Mouse (Mus musculus) frontal cortex, postnatal 36 days (tissue): ENCODE data around the gene Lhx3.

ENCODE experiments used
- DNase-seq, 2 experiments: peaks; one replicate each; pipeline ENCODE4 v3.0.0; 2022; ENCODE audit warnings: low spot score in 2 of 2

Lhx3 gene

GRCm38 (mm10) chr2:26202849-26203475 is 5.1 kb downstream of the Lhx3 start:
- peak; percentile 37 to 39 for DNase-seq

- DNase-seq, result no peak
Observed at GRCm38 (mm10) chr2:26201926-26202848, 5.9 kb downstream of the Lhx3 start.

GRCm38 (mm10) chr2:26198488-26198887 is 9.6 kb downstream of the Lhx3 start:
- DNase-seq, result no peak

GRCm38 (mm10) chr2:26194552-26195339 is 13.3 kb downstream of the Lhx3 start:
- DNase-seq, result no peak

GRCm38 (mm10) chr2:26188517-26188916 is 19.6 kb downstream of the Lhx3 start:
- no peak for DNase-seq

GRCm38 (mm10) chr2:26184352-26184751 is 23.7 kb downstream of the Lhx3 start:
- DNase-seq, result no peak

GRCm38 (mm10) chr2:26182646-26183045 is 25.4 kb downstream of the Lhx3 start:
- no peak for DNase-seq

GRCm38 (mm10) chr2:26177189-26177588 is 30.9 kb downstream of the Lhx3 start:
- DNase-seq, result no peak

- no peak for DNase-seq
Observed at GRCm38 (mm10) chr2:26176731-26177130, 31.4 kb downstream of the Lhx3 start.

GRCm38 (mm10) chr2:26175191-26175590 is 32.9 kb downstream of the Lhx3 start:
- DNase-seq, result no peak

- DNase-seq, result no peak
Observed at GRCm38 (mm10) chr2:26172166-26172565, 35.9 kb downstream of the Lhx3 start.

GRCm38 (mm10) chr2:26170376-26170775 is 37.7 kb downstream of the Lhx3 start:
- no peak for DNase-seq

GRCm38 (mm10) chr2:26168843-26169579 is 39.1 kb downstream of the Lhx3 start:
- no peak for DNase-seq

GRCm38 (mm10) chr2:26166890-26167289 is 41.2 kb downstream of the Lhx3 start:
- no peak for DNase-seq

GRCm38 (mm10) chr2:26158064-26158463 is 50.0 kb downstream of the Lhx3 start:
- DNase-seq, result no peak

GRCm38 (mm10) chr2:26156191-26156977 is 51.7 kb downstream of the Lhx3 start:
- DNase-seq, result peak in 1 of 2 experiments; percentile 8

GRCm38 (mm10) chr2:26155737-26156136 is 52.4 kb downstream of the Lhx3 start:
- no peak for DNase-seq

GRCm38 (mm10) chr2:26154586-26154985 is 53.5 kb downstream of the Lhx3 start:
- DNase-seq, result no peak

- DNase-seq, result peak; percentile 40 to 54
Observed at GRCm38 (mm10) chr2:26153909-26154340, 54.2 kb downstream of the Lhx3 start.

GRCm38 (mm10) chr2:26153295-26153694 is 54.8 kb downstream of the Lhx3 start:
- DNase-seq, result no peak
